Mouse (Mus musculus) large intestine, adult 2 months (tissue): Measurements from ENCODE around the gene Bank1. TPM values are rescaled to one million over a fixed set of nuclear protein-coding genes. Genes with fewer than 3 reads are reported as not detected.

ENCODE experiments used
- DNase-seq: peaks from one replicate; pipeline ENCODE4 v3.0.0-alpha.2; 2012; ENCODE audit warnings: low read depth, low spot score
- WGBS: fragments of 180-500 bp; shearing (Covaris S2); methylation state at CpG from one replicate; pipeline ENCODE4 v1.1.7; 2018; 5-methylcytosine and 5-hydroxymethylcytosine counted together
- polyA plus RNA-seq: library from polyadenylated mRNA; depleted of rRNA; stranded (reverse); fragments of >200 nt; gene quantifications from 2 replicates; pipeline ENCODE4 v1.2.3, GENCODE M21; 2012

Gene Bank1
- polyA plus RNA-seq, 1 experiment, result 2.1 TPM

DNA sequence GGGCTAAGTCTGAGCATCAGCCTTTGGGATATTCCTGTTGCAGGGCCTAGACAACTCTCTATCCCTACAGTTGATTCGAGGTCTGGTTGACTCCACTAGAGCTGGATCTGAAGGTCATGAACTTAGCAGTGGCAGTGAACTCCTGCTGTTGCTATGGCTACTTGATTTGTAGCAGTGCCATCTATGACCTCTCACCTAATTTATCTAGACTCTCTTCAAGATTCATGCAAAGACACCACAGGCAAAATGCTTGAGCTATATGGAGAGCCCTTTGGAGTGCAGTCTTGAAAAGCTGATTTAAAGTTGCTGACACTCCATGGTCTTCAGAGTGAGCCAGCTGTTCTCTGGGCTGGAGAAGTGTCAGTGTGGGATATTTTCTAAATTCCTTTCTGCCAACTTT is 290.1 kb downstream of the Bank1 start:
- 24% methylated on average over 1 of the region's 1 CpGs for WGBS
- DNase-seq, result no peak

GRCm38 (mm10) chr3:136024876-136025275 is 301.0 kb downstream of the Bank1 start:
- 75% methylated on average over 2 of the region's 2 CpGs for WGBS
- DNase-seq, result no peak

- 79% methylated on average over 2 of the region's 2 CpGs for WGBS
- no peak for DNase-seq
Observed at GRCm38 (mm10) chr3:136017517-136017916, 308.3 kb downstream of the Bank1 start.

DNA sequence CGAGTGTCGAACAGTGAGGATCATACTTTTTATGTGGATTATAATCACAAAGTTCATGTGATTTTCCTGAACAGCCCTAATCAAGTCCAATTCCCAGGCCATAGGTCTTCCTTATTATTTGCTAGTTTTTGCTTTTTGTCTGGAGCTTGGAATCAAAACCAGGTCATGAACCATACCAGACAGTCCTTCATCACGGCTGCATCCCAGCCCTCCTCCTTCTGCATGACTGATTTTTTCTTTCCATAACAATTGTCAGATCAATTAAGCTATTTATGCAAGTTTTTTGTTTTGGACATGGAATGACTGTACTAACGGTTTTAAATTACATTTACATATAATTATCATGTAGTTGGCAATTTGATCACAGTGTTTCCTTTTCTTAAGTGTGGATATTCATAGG is 315.2 kb downstream of the Bank1 start:
- no peak for DNase-seq
- WGBS, result 61% methylated on average over 4 of the region's 4 CpGs

DNA sequence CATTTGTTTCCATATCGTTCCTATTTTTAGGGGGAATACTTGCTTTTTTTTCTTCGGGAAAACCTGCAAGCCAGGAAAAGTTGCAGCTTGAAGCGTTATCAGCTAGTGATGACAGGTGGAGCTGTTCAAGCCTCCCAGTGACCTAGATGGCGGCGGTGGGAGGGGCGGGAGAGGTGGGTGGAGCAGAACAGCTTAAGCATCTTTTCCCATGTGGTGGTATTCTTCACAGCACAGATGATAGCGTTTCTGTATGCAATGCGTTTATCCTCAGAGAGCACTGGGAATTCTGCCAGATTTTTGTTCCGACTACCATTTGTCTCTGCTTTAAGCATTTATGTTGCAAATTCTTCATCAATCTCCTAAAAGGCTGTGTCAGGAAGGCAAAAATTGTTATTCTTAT is 318.0 kb downstream of the Bank1 start:
- WGBS, result 27% methylated on average over 9 of the region's 9 CpGs
- DNase-seq, result no peak

DNA sequence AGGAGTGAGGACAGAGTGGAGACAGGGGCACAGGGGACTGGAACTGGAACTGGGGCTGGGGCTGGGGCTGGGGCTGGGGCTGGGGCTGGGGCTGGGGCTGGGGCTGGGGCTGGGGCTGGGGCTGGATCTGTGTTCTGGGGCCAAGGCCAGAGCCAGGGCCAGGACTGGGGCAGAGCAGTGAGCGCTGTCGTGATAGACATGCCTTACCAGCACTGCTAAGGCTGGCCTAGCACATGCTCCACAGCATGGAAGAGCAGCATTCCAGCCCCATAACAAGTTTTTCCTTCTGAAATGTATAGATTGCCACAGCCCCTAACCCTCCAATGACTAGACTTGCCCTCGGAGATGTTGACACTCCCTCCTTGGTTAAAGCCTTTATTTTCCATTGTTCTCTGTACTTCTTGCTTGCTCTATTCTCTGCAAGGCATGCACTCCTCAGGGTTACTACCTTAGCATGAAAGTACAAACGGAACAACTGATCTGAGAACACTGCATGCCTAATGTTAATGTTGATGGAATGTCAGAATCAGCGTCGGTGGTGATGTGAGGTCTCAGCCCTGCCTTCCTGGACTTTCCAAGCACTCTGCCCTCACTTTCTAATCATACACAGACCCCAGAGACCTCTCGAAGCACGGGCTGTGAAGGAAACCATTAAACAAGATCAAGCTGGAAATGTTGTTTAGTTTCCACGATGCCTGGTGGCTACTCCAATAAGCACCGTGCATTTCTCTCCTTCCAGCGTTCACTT is 318.6 kb downstream of the Bank1 start:
- DNase-seq, result no peak
- WGBS, result 59% methylated on average over 11 of the region's 11 CpGs
